Mouse (Mus musculus) CD4-positive, CD25-positive, alpha-beta regulatory T cell, adult 4 months (primary cell): ENCODE measurements around the gene Cd59a. TPM values are rescaled to one million over a fixed set of nuclear protein-coding genes. Genes with fewer than 3 reads are reported as not detected.
A peak's percentile ranks its signal among the peaks of the same experiment; 100 is the strongest.
"Not testable (repeated sequence)": the region's sequence is repeated elsewhere in the genome, so short reads cannot be mapped to it uniquely, and the experiment has no call there.

ENCODE experiments used
- ATAC-seq: one replicate; pipeline ENCODE4 v1.8.0; 2017
- polyA plus RNA-seq, 2 experiments: library from polyadenylated mRNA; unstranded; fragments of 100-300 nt; shearing (Covaris generic); gene quantifications; one replicate each; pipeline ENCODE4 v1.2.1; 2017

Cd59a gene
- polyA plus RNA-seq, 2 experiments from 2014 or later = 0.52 TPM; not detected in 1

GRCm38 (mm10) chr2:104109528-104109927 lies 13.9 kb downstream of the Cd59a start:
- ATAC-seq = no peak

GRCm38 (mm10) chr2:104110031-104110430 lies 14.4 kb downstream of the Cd59a start:
- ATAC-seq = no peak

GRCm38 (mm10) chr2:104111170-104111797 lies 15.7 kb downstream of the Cd59a start:
- ATAC-seq = not testable (repeated sequence)

GRCm38 (mm10) chr2:104113563-104113962 lies 18.0 kb downstream of the Cd59a start:
- ATAC-seq = not testable (repeated sequence)

- no peak for ATAC-seq
Observed at GRCm38 (mm10) chr2:104114898-104115297, 19.3 kb downstream of the Cd59a start.

GRCm38 (mm10) chr2:104117173-104117572 lies 21.6 kb downstream of the Cd59a start:
- ATAC-seq = not testable (repeated sequence)

GRCm38 (mm10) chr2:104119097-104119496 lies 23.5 kb downstream of the Cd59a start:
- no peak for ATAC-seq

GRCm38 (mm10) chr2:104120312-104120711 lies 24.7 kb downstream of the Cd59a start:
- ATAC-seq = no peak

GRCm38 (mm10) chr2:104121681-104122504 lies 26.3 kb downstream of the Cd59a start:
- ATAC-seq = no peak

GRCm38 (mm10) chr2:104122505-104123378 lies 27.1 kb downstream of the Cd59a start, which contains the start of gene A930018P22Rik:
Gene A930018P22Rik (plus strand): TSS chr2:104122769.
- peak; percentile 92 for ATAC-seq

GRCm38 (mm10) chr2:104123540-104123939 lies 27.9 kb downstream of the Cd59a start:
- no peak for ATAC-seq

- no peak for ATAC-seq
Observed at GRCm38 (mm10) chr2:104124071-104124470, 28.5 kb downstream of the Cd59a start.

- ATAC-seq = no peak
Observed at GRCm38 (mm10) chr2:104128803-104129531, 33.4 kb downstream of the Cd59a start.

GRCm38 (mm10) chr2:104130165-104130564 lies 34.6 kb downstream of the Cd59a start:
- no peak for ATAC-seq

- no peak for ATAC-seq
Observed at GRCm38 (mm10) chr2:104130969-104131368, 35.4 kb downstream of the Cd59a start.

- no peak for ATAC-seq
Observed at GRCm38 (mm10) chr2:104132266-104132859, 36.8 kb downstream of the Cd59a start.

GRCm38 (mm10) chr2:104133042-104133810 lies 37.6 kb downstream of the Cd59a start:
- ATAC-seq = no peak

- ATAC-seq = peak; percentile 81
Observed at GRCm38 (mm10) chr2:104134150-104135056, 38.8 kb downstream of the Cd59a start.

- ATAC-seq = no peak
Observed at GRCm38 (mm10) chr2:104135920-104136319, 40.3 kb downstream of the Cd59a start.

- ATAC-seq = no peak
Observed at GRCm38 (mm10) chr2:104142140-104142539, 46.5 kb downstream of the Cd59a start.
